Mouse (Mus musculus): ENCODE measurements around the gene Glp2r. TPM values are rescaled to one million over a fixed set of nuclear protein-coding genes. Genes with fewer than 3 reads are reported as not detected.

The Glp2r gene
- total RNA-seq, 1 experiment from 2014 or later: not detected

DNA sequence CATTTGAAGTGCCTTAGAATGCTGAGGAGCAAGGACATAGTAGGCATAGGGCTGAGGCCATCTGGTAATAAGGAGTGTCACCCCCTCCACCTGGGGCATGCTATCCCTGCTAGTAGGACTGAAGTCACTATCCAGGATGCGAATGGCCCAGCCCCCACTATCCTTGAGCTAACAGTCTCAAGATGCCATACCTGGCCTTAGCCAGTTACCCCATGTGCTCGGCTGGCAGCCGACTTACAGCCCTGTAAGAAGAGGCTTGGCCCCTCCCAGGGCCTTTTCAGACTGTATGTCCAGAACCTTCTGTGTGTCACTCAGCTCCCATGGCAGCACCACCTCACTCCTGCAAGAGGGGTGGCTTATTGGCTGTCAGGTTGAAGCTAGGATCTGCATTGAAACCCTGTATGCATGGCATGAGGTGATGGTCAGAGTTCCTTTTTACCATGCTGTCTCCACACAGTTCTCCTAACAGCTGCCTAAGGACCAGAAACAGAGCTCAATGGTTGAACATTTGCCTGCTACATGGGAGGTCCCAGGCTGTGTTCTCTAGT is 102.4 kb downstream of the Glp2r start:
- ATAC-seq (ENCODE audit: extremely low read depth, insufficient number of reproducible peaks, low FRiP score, poor library complexity, severe bottlenecking): no peak

DNA sequence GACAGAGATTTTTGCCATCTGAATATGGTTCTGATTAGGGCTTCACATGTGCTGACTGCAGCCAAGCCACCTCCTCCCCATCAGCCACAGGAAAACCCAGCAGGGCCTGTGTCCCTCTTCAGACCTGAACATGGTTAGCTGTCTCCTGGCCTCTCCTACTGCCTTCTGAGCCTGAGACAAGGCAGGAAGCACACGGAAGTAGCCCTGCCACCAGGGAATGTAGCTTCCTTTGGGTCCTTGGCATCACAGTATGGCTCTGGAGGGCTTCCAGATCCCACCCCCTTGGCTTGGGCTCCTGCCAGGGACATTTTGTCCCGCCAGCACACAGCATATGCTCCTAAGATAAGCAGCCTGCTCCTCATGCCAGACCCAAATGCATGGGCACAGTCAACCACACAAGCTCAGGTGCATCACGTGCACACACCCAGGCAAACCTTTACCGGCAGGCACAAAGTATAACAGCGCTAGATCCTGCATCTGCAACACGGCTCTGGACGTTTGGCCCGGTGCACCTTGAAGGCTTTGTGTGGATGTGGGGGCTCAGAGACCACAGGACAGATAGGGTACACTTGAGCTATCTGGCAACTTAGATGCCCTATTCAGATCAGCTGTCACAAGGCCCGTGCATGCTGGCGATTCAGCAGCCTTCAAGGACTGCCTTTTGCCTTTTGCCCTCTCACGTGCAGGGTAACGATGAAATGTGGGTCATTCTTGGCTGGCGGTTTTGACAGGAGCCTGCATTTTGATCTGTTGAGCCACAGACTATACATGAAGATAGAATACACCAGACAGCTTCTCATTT is 103.2 kb downstream of the Glp2r start:
- no peak for ATAC-seq (ENCODE audit: extremely low read depth, insufficient number of reproducible peaks, low FRiP score, poor library complexity, severe bottlenecking)

- no peak for ATAC-seq (ENCODE audit: extremely low read depth, insufficient number of reproducible peaks, low FRiP score, poor library complexity, severe bottlenecking)
Measured at GRCm38 (mm10) chr11:67666129-67666528, 104.8 kb downstream of the Glp2r start.

DNA sequence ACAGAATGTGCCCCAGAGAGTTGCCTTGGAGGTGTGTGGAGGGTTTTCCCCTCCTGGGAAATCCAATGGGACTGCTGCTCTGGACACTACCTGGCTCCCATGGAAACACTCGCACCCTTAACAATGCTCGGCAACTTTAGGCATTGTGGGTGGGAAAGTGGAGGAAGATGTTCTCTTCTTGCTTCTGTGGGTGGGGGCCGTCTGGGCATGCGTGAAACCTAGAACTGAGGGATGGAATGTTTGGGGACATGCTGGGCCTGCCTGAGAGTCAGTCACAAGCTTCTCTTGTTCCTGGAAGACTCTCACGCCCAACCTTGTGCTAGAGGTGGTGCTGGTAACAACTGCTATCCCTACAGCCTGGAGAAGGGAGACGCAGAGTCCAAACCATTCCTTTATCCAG is 106.0 kb downstream of the Glp2r start:
- no peak for ATAC-seq (ENCODE audit: extremely low read depth, insufficient number of reproducible peaks, low FRiP score, poor library complexity, severe bottlenecking)

GRCm38 (mm10) chr11:67664261-67664660 is 106.7 kb downstream of the Glp2r start:
- no peak for ATAC-seq (ENCODE audit: extremely low read depth, insufficient number of reproducible peaks, low FRiP score, poor library complexity, severe bottlenecking)

GRCm38 (mm10) chr11:67663437-67663836 is 107.5 kb downstream of the Glp2r start:
- no peak for ATAC-seq (ENCODE audit: extremely low read depth, insufficient number of reproducible peaks, low FRiP score, poor library complexity, severe bottlenecking)

DNA sequence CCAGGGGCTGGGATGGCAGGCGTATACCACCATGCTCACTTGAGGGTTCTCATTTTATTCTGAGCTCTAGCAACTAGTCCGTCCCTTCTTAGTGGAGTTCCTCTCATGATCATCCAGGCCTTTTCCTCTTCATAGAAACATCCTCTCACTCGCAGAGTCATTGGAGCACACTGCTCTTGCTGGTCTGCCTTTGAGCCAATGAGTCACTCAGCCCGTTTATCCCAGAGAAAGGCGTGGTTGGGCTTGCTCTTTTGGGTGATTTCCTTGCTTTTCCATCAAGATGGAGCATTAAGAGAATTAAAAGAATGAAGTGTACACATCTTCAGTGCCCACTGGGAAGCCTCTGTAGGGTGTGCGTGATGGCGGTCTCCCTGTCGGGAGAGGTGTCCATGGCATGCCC is 109.5 kb downstream of the Glp2r start:
- no peak for ATAC-seq (ENCODE audit: extremely low read depth, insufficient number of reproducible peaks, low FRiP score, poor library complexity, severe bottlenecking)

GRCm38 (mm10) chr11:67657685-67658382 is 113.1 kb downstream of the Glp2r start:
- ATAC-seq (ENCODE audit: extremely low read depth, insufficient number of reproducible peaks, low FRiP score, poor library complexity, severe bottlenecking): peak; percentile 42; the same call in 1 of the 2 replicates

GRCm38 (mm10) chr11:67656811-67657210 is 114.1 kb downstream of the Glp2r start:
- ATAC-seq (ENCODE audit: extremely low read depth, insufficient number of reproducible peaks, low FRiP score, poor library complexity, severe bottlenecking): no peak

- ATAC-seq (ENCODE audit: extremely low read depth, insufficient number of reproducible peaks, low FRiP score, poor library complexity, severe bottlenecking): no peak
Measured at GRCm38 (mm10) chr11:67656366-67656765, 114.6 kb downstream of the Glp2r start.

DNA sequence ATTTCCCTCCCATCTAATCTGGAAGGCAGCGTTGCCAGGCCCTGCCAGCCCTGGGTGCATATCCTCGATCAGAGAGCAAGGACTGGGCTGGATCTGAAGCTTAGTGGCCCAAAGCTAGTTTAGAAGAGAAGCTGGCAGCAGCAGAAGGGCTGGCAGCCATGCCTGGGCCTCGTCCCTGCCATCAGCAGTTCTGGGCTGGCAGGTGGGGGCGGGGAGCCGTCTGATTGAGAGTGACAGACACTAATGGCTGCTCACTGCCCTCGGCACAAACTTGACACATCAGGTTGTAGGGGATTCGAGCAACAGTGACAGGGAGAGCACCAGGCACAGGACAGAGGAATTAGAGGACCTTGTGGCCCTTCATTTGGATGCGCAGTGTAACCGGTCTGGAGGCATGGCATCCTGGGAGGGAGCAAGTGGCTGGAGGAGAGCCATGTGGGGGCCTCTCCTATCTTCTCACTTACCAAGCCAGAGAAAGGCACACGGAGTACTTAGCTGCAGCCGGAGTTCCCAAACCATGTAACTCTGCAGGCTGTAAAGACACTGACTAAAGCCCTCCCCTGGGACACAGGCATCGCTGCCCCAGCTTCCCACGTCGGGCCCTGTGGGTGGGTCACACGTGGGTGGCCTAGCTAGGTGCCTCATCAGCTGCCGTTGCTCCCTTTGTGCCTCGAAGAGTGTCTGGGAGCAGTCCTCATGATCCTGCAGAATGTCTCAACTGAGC is 115.6 kb downstream of the Glp2r start:
- no peak for ATAC-seq (ENCODE audit: extremely low read depth, insufficient number of reproducible peaks, low FRiP score, poor library complexity, severe bottlenecking)

GRCm38 (mm10) chr11:67654514-67654913 is 116.4 kb downstream of the Glp2r start:
- no peak for ATAC-seq (ENCODE audit: extremely low read depth, insufficient number of reproducible peaks, low FRiP score, poor library complexity, severe bottlenecking)

DNA sequence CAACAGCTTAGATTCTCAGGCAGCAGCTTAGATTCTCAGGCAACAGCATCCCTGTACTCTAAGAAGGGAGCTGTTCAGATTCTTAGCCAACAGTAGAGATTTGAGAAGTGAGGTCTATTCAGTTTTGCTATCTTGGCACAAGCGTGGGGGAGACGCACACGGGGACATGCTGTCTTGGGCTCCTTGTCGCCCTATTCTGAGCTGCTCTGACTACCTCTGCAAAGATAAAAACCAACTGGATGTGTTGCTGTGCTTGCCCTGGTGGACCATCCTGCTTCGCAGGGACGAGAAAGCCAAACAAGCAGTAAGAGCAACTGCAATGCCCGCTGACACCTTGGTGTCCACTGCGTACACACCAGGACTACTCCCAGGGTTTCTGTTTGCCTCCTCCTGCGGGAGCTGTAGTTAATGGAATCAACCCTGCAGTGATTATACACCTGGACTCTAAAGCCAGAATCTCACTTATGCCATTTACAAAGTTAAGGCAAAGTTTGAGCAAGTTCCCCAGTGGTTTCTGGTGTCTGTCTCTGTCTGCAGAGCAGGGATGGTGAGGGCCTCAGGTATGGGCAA is 117.3 kb downstream of the Glp2r start:
- ATAC-seq (ENCODE audit: extremely low read depth, insufficient number of reproducible peaks, low FRiP score, poor library complexity, severe bottlenecking): no peak

DNA sequence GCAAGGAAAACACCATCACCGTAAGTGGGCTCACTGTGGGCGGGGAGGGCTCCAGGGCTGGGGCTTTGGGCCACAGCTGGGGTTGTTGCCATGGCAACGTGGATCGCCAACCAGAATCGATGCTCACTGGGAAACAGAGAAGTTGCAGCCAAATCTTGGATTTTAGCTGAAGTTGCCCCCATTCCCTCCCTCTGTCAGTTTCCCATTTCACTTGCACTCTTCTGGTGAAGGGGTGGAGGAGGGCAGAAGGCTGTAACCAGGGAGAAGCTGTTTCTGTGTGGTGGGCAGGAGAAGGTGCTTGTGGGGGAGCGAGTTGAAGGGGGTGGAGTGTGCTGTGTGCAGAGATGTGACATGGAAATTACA is 118.1 kb downstream of the Glp2r start:
- ATAC-seq (ENCODE audit: extremely low read depth, insufficient number of reproducible peaks, low FRiP score, poor library complexity, severe bottlenecking): no peak

GRCm38 (mm10) chr11:67652194-67652892 is 118.6 kb downstream of the Glp2r start:
- ATAC-seq (ENCODE audit: extremely low read depth, insufficient number of reproducible peaks, low FRiP score, poor library complexity, severe bottlenecking): no peak

DNA sequence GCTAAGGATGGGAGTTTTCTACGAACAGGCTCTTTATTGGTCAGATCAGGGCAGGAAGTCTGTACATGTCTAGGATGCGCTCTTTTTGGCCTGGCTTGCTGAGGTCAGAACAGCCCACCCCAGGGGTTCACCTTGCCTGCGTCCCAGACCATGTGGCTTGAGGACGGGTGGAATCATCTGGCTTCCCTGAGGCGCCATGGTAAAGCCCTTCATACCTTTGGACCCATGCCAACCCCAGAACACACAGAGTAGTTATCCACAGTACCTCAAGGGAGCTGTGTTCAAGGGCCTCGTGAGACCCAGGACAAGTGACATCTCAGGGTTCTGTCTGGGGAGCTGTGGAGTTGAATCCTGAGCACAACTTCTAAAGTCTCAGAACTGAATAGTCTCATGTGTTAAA is 119.2 kb downstream of the Glp2r start:
- no peak for ATAC-seq (ENCODE audit: extremely low read depth, insufficient number of reproducible peaks, low FRiP score, poor library complexity, severe bottlenecking)

DNA sequence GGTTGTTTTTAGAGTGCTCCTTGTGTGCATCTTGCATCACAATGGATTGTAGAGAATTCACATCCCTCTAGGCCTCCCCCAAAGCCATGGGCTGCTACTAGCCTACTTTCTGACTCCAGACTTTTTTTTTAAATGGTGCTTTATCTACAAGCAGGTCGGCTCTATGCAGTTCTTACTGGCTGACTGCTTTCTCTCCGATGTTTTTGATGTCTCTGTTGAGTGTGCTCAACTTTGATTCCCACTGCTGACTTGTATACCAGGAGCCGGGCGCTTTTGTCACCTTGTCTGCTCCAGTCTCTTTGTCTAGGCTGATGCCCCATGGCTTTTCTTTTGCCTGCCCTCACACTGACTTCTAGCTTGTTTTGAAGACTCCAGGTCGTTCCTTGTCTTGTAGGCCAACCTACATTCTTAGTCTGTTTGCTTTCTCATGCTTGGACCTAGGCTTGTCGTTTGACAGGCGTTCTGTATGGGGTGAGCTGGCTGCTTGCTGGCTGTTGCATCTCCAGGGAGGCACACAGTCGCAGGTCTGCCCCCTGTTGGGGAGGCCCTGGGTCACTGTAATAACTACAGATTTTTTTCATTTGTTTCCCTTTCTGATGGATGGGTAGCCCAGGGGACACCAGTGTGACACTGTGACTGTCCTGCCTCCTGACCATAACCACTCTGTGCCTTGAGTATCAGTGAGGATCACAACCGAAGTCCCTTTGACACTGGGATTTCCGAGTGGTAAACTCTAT is 120.8 kb downstream of the Glp2r start:
- no peak for ATAC-seq (ENCODE audit: extremely low read depth, insufficient number of reproducible peaks, low FRiP score, poor library complexity, severe bottlenecking)

All from neutrophil, adult 5-6 weeks (primary cell).